Mouse (Mus musculus) intestine, embryonic 16.5 days (tissue): ENCODE measurements around the gene Jade1. TPM values are rescaled to one million over a fixed set of nuclear protein-coding genes. Genes with fewer than 3 reads are reported as not detected.

ENCODE experiments used
- ATAC-seq: fragments of 200-750 bp; cut with Nextera tagmentation; 2 replicates; pipeline ENCODE4 v1.8.0; 2017; ENCODE audit warnings: moderate TSS enrichment, moderate library complexity
- H3K27ac ChIP-seq: fragments of 300-500 bp; sonication (generic); 2 replicates; pipeline ENCODE4 v1.5.1; 2014; ENCODE audit warnings: mild to moderate bottlenecking, low read length
- H3K27me3 ChIP-seq: fragments of 300-500 bp; sonication (generic); replicated peaks from 2 replicates; pipeline ENCODE4 v1.6.1; 2014; ENCODE audit warnings: low read length, control low read depth, mixed read lengths; ENCODE audit not compliant: control insufficient read depth, insufficient read depth
- H3K36me3 ChIP-seq: fragments of 300-500 bp; sonication (generic); 2 replicates; pipeline ENCODE4 v1.6.1; 2014; ENCODE audit warnings: low read length, control low read depth; ENCODE audit not compliant: control insufficient read depth, insufficient read depth
- H3K4me1 ChIP-seq: fragments of 300-500 bp; sonication (generic); 2 replicates; pipeline ENCODE4 v1.6.1; 2014; ENCODE audit warnings: low read length, control low read depth, mixed read lengths; ENCODE audit not compliant: control insufficient read depth, insufficient read depth
- H3K4me2 ChIP-seq: fragments of 300-500 bp; sonication (generic); 2 replicates; pipeline ENCODE4 v1.6.1; 2014; ENCODE audit warnings: low read depth, low read length, control low read depth
- H3K4me3 ChIP-seq: fragments of 300-500 bp; sonication (generic); 2 replicates; pipeline ENCODE4 v1.5.1; 2014; ENCODE audit warnings: mild to moderate bottlenecking, low read length
- H3K9ac ChIP-seq: fragments of 300-500 bp; sonication (generic); 2 replicates; pipeline ENCODE4 v1.6.1; 2014; ENCODE audit warnings: low read depth, low read length
- H3K9me3 ChIP-seq: fragments of 300-500 bp; sonication (generic); 2 replicates; pipeline ENCODE4 v1.6.1; 2016; ENCODE audit warnings: low read length, control low read depth; ENCODE audit not compliant: control insufficient read depth
- WGBS: fragments of 180-500 bp; shearing (Covaris S2); extraction: QIAGEN DNeasy Blood & Tissue Kit; methylation state at CpG from one replicate; pipeline ENCODE4 v1.1.7; 2014; 5-methylcytosine and 5-hydroxymethylcytosine counted together
- polyA plus RNA-seq: library from polyadenylated mRNA; unstranded; fragments of >200 nt; fragmentation: Nextera tagmentation; extraction: Ambion mirVana; gene quantifications from 2 replicates; pipeline ENCODE4 v1.2.1, GENCODE M21; 2015

Gene Jade1
- polyA plus RNA-seq = 14.8 and 16.9 TPM in 2 replicates

DNA sequence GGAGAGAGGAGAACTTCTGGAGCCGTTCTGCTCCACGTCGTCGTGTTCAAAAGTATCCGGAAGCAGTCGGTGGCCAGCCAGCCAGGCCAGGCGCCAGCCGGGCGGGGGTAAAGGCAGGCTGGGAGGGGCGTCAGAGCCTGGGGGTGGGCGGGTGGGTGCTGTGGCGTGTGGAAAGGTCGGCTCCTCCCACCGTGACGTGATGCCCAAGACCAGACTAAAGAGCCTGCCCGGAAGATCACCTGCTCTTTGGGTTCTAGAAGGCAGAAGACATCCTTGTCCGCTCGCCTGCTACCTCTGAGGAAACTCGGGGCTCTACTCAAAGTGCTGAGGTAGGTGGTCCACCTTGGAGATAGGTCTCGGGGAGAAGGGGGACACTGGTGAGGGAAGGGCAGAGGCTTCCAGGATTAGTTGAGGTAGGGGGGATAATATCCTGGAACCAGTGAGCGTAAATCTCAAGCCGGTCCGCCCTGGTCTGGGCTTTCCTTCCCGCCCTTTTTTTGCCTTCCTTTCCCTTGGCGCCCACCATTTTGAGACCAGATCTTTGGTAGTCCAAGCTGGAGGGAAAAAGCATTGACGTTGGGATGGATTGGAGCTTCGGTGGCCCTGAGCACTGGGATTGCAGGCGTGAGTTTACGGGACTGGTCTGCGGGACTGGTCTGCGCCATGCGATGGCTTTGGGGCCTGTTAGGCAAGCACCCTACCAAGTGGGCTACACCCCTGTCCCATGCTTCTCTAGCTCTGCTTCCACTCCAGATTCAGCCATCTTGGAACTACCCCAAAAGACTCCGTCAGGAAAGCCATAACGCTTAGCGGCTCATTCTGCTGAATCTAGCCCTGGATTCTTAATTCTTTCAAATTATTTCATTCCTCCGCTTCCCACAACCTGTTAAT is at the start of gene Jade1:
TSS of gene Jade1 (plus strand) at position 241 of the 891 bp plus-strand sequence.
- Histone ChIP-seq H3K9ac (no peak within 1 kb of the TSS), H3K4me2 (no peak within 1 kb of the TSS), H3K27me3 (no peaks in the 10 kb centered on the region), H3K4me1 (peaks cover 4% of the 10 kb centered on the region; the same call in 1 of the 2 replicates), H3K4me3 (no peak within 1 kb of the TSS), H3K36me3 (no peaks in the 10 kb centered on the region), H3K27ac (peak within 1 kb of the TSS; percentile 59; the same call in 1 of the 2 replicates), H3K9me3 (peaks cover 5% of the 10 kb centered on the region; the same call in 1 of the 2 replicates)
- 97% methylated on average over 36 of the region's 36 CpGs for WGBS
- ATAC-seq = no peak

- H3K4me3 ChIP-seq = no peak overlapping the region
- no peak overlapping the region for H3K9ac ChIP-seq
- H3K4me2 ChIP-seq = no peak overlapping the region
- H3K27me3 ChIP-seq = no peaks in the 10 kb centered on the region
- WGBS = 96% methylated on average over 2 of the region's 2 CpGs
- H3K36me3 ChIP-seq = no peaks in the 10 kb centered on the region
- no peak overlapping the region for H3K27ac ChIP-seq
- H3K9me3 ChIP-seq = no peaks in the 10 kb centered on the region
- no peaks in the 10 kb centered on the region; the same call in 1 of the 2 replicates for H3K4me1 ChIP-seq
- peak; percentile 58 for ATAC-seq
Measured at GRCm38 (mm10) chr3:41509441-41509840, 46.1 kb upstream of the Jade1 start.

DNA sequence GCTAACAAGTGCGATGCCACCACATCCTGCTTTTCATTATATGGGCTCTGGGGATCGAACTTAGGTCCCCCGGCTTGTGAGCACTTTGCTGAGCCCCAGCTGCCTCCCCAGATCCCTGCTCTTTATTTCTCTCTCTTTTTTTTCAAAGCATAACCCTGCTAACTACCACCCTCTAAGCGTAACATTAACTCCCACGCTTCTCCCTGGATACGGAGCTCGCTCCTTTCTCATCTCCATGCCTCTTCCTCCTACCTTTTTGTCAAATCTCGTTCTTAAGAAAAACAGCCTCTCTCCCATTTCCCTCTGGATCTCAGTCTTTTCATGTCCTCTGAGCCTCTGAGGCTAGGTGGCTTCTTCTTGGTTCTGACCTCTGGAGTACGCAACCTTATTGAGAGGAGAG is 45.3 kb upstream of the Jade1 start:
- no peak overlapping the region for H3K9ac ChIP-seq
- 73% methylated on average over 9 of the region's 9 CpGs for WGBS
- H3K27ac ChIP-seq = no peak overlapping the region
- H3K4me3 ChIP-seq = no peak overlapping the region
- no peaks in the 10 kb centered on the region for H3K9me3 ChIP-seq
- no peaks in the 10 kb centered on the region for H3K36me3 ChIP-seq
- H3K27me3 ChIP-seq = no peaks in the 10 kb centered on the region
- no peak overlapping the region for H3K4me2 ChIP-seq
- no peak for ATAC-seq
- H3K4me1 ChIP-seq = no peaks in the 10 kb centered on the region; the same call in 1 of the 2 replicates

GRCm38 (mm10) chr3:41510750-41511149 is 44.8 kb upstream of the Jade1 start:
- no peak overlapping the region for H3K27ac ChIP-seq
- no peak overlapping the region for H3K4me2 ChIP-seq
- WGBS = 69% methylated on average over 7 of the region's 7 CpGs
- no peak overlapping the region for H3K9ac ChIP-seq
- H3K4me1 ChIP-seq = no peaks in the 10 kb centered on the region; the same call in 1 of the 2 replicates
- ATAC-seq = no peak
- no peaks in the 10 kb centered on the region for H3K9me3 ChIP-seq
- H3K4me3 ChIP-seq = no peak overlapping the region
- H3K36me3 ChIP-seq = no peaks in the 10 kb centered on the region
- no peaks in the 10 kb centered on the region for H3K27me3 ChIP-seq

- no peak for ATAC-seq
- Histone ChIP-seq H3K27ac (no peak overlapping the region), H3K4me2 (no peak overlapping the region), H3K4me3 (no peak overlapping the region), H3K4me1 (no peaks in the 10 kb centered on the region; the same call in 1 of the 2 replicates), H3K9ac (no peak overlapping the region), H3K9me3 (no peaks in the 10 kb centered on the region), H3K27me3 (no peaks in the 10 kb centered on the region), H3K36me3 (no peaks in the 10 kb centered on the region)
- WGBS = 80% methylated on average over 5 of the region's 5 CpGs
Measured at GRCm38 (mm10) chr3:41514003-41514402, 41.5 kb upstream of the Jade1 start.

GRCm38 (mm10) chr3:41514683-41515305 is 40.7 kb upstream of the Jade1 start:
- H3K36me3 ChIP-seq = no peaks in the 10 kb centered on the region
- ATAC-seq = peak; percentile 89
- 72% methylated on average over 11 of the region's 11 CpGs for WGBS
- H3K4me2 ChIP-seq = no peak overlapping the region
- no peaks in the 10 kb centered on the region for H3K4me1 ChIP-seq
- no peak overlapping the region for H3K27ac ChIP-seq
- H3K27me3 ChIP-seq = no peaks in the 10 kb centered on the region
- no peak overlapping the region for H3K4me3 ChIP-seq
- H3K9me3 ChIP-seq = no peaks in the 10 kb centered on the region
- no peak overlapping the region for H3K9ac ChIP-seq

GRCm38 (mm10) chr3:41516961-41517518 is 38.5 kb upstream of the Jade1 start:
- 83% methylated on average over 8 of the region's 8 CpGs for WGBS
- Histone ChIP-seq H3K4me1 (no peaks in the 10 kb centered on the region), H3K36me3 (no peaks in the 10 kb centered on the region), H3K27me3 (no peaks in the 10 kb centered on the region), H3K4me2 (no peak overlapping the region), H3K27ac (no peak overlapping the region), H3K9ac (no peak overlapping the region), H3K4me3 (no peak overlapping the region), H3K9me3 (no peaks in the 10 kb centered on the region)
- no peak for ATAC-seq

- Histone ChIP-seq H3K4me2 (no peak overlapping the region), H3K27me3 (no peaks in the 10 kb centered on the region), H3K27ac (no peak overlapping the region), H3K9me3 (no peaks in the 10 kb centered on the region), H3K36me3 (no peaks in the 10 kb centered on the region), H3K4me3 (no peak overlapping the region), H3K4me1 (0 out of 2 replicates have a peak, but pooled peaks cover 2% of the 10 kb centered on the region), H3K9ac (no peak overlapping the region)
- 85% methylated on average over 4 of the region's 4 CpGs for WGBS
- ATAC-seq = no peak
Measured at GRCm38 (mm10) chr3:41520925-41521324, 34.6 kb upstream of the Jade1 start.

- no peak for ATAC-seq
- 40% methylated on average over 3 of the region's 3 CpGs for WGBS
Measured at GRCm38 (mm10) chr3:41521733-41522132, 33.8 kb upstream of the Jade1 start.

More at GRCm38 (mm10) chr3:41521733-41522132, 33.8 kb upstream of the Jade1 start:
- Histone ChIP-seq H3K9me3 (no peaks in the 10 kb centered on the region), H3K27me3 (no peaks in the 10 kb centered on the region), H3K4me1 (0 out of 2 replicates have a peak, but pooled peaks cover 2% of the 10 kb centered on the region), H3K27ac (peak overlapping the region; percentile 83), H3K36me3 (no peaks in the 10 kb centered on the region), H3K4me2 (peak overlapping the region; percentile 47), H3K9ac (no peak overlapping the region), H3K4me3 (no peak overlapping the region)
